Mouse (Mus musculus): ENCODE results near the gene Zfp536.
"Not testable (repeated sequence)": the region's sequence is repeated elsewhere in the genome, so short reads cannot be mapped to it uniquely, and the experiment has no call there.

Zfp536 gene

DNA sequence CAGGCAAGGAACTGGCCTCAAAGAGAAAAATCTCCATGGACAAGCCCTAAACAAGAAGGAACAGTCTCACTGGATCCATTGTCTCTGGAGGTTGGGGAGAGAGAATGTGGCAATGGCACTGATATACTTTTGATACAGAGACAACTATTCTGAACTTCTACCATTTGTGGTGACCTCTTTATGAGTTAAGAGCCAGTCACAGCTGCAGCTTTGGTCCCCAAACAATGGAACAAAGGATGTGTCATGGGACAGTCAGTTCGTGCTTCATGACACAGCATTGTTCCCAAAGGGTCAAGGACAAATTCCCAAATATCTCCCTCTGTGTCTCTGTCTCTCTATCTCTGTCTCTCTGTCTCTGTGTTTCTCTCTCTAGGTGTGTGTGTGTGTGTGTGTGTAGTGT, 20.4 kb downstream of the Zfp536 start:
- DNase-seq, result no peak

DNA sequence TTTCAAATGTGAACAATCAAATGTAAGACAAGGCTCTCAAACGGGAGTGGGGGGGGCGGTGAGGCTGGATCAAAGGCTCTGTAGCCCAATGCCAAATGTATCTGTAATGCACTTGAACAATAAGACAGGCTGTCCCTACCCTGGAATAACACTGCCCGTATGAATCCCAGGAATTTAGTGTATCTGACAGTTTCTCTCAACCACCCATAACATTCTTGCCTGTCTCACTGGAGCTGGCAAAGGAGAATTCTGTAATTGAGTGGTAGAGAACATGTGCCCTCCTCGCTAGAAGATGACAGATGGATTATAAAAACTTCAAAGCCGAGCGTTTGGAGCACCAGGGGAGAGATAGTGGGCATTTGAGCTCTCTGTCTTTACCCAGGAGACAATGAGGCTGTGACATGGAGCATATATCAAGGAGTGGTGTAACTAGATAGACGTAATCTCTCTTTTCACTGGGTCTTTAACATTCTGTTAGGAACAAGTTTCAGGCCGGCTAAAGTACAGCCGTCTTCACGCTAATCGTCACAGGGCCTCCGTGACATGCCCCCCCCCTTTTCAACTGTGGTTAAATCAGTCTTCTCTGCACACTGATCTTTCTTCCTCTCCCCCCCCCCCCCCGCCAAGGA, 27.2 kb downstream of the Zfp536 start:
- no peak for DNase-seq

DNA sequence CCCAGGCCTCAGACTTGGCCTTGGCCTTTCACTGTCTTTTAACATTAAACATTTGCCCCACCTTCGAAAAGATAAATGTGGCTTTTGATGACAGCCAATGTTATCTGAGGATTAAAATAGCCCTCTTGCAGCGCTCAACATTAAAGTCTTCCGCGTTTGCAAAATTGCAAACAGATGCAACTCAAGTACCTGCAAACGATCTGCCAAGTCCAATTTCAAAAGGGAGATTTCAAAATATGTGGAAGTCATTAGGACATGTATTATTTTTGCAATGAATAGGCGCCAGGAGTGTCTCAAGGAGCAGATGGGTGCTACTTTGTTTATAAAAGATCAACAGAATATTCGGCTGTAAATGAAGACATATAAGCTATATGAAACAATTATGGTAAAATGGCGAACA, 30.1 kb downstream of the Zfp536 start:
- DNase-seq, result no peak

DNA sequence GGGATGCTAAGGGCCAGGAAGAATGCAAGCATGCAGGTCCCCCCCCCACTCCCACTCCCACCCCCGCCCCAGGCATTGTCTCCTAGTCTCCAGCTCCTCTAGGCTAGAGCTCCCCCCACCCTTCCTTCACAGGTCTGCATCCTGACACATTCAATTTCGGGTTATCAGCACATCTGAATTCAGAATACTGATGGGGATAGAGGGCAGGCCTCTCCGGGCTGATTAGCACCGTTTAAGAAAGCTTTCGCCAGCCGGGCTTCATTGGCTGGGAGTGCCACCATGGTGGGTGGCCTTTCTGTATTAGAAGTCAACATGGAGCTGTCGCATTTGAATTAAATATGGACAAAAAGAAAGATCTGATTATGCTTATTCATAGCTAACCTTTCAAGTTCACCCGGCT, 36.2 kb downstream of the Zfp536 start:
- DNase-seq, result no peak

DNA sequence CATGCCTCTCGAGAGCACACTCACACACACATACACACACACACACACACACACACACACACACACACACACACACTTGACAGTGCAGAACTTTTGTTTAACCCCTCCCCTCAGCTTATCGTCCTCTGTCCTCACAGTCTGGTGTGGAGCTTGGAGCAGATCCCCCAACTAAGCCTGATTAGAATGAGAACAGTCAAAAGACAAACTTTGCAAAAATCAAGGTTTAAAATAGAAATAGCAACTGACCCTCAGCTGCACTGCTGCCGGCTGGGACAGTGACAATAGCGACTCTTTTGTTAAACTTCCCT, 37.1 kb downstream of the Zfp536 start:
- no peak for DNase-seq

DNA sequence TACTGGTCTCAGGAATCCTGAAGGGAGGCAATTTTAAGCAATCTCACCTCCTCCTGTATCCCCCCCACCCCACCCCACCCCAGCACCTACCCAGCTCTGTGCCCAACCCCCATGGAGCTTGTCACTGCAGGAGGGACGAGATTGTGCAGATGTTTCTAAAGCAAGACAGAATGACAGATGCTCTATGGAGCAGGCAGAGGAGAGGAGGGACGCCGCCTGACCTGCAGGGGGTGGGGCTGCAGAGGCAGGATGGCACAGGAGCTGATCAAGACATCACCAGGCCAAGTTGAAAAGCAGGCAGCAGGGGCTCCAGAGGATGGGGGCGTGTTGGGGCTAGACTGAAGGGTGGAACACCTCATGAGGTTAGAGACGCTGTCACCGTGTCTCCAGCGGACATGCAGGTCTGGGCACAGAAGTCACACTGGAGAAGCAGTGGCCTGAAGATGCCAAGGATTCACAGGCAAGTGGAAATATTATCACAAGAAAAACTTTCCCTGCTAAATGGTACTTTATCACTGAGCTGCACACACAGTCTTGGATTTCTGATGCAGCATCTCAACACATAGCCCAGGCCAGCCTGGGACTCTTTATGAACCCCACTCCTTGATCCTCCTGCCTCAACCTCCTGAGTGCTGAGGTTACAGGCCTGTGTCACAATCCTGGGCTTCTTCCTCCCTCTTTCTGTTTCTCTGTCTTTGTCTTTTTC, 37.6 kb downstream of the Zfp536 start:
- no peak for DNase-seq

DNA sequence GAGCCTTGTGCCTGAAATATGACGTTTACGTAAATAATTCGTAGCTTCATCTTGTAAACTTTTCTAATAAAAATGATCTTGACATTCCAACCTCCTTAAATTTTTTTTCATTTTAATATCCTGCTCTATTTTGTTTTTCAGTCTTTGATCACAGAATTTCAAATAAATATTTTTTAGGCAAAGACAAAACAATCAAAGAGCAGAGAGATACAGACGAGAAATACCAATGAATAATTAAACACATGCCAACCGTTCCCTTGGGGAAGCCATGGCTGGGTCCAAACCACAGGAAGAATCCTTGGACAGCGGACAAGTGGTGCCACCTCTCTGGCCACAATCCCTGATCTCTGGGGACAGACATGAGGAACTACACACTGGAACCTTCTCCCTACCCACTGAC, 38.3 kb downstream of the Zfp536 start:
- no peak for DNase-seq

DNA sequence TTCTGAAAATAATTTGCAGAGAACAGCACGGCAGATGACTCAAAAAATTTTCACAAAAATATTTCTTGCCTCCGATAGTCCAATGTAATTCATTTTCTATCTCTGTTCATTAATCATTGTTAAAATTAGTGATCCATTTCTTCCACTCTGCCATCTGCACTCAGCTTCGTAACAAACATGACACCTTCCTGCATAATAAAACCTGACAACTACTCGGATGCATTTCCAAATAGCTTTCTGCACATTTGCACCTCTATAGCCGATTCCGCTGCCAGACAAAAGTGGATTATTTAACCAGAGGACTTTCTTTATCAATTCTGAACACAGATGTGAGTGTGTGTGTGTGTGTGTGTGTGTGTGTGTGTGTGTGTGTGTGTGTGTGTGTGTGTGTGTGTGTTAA, 38.9 kb downstream of the Zfp536 start:
- DNase-seq, result no peak

DNA sequence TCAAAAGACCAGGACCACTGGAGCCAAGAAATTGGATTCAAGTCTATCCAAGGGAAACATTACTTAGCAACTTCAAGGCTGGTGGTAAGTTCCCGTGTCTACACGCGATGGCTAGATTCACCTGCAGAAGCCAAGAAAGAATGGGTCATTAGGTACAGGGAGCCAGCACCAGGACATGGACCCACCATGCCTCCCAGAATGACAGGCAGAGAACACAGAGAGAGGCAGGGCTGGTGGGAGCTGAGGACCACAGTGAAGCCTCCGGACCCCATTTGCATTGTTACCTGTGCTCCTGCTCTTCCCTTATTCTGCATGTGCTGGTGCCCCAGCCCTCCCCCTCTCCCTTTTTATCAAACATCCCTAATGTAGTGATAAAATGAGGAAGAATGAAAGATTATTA, 39.4 kb downstream of the Zfp536 start:
- DNase-seq, result no peak

DNA sequence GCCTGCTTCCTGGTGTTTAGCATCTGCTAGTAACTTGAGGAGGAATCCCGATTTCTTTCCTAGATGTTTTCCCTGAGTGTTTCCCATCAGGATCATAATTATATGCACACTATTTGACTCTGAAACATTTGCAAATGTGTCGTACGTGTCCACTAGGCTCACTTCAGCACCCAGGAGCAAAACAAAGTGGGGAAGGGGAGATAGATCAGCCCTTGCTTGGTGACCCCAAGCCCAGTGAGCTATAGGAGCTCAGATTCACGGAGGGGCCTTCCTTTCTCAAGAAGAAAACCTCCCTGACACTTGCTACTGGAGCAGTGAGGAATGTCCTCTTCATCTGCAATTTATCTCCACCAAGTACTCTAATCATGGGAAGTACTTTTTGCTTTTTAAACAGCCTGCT, 40.7 kb downstream of the Zfp536 start:
- no peak for DNase-seq

DNA sequence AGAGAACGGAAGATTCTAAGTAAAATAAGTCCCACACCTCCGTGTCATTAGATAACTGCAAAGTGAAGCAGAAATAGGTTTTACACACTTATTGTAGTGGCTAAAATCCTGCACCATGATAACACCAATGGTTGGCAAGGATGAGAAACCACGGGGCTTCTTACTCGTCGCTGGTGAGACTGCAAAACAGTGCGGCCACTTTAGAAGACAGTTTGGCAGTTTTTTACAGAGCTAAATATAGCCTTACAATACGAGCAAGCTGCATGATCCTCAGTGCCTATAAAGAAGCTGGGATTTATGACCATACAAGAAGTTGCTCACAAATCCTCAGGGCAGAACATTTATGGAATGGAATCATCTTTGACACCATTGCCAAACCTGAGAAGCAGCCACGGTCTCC, 45.7 kb downstream of the Zfp536 start:
- no peak for DNase-seq

DNA sequence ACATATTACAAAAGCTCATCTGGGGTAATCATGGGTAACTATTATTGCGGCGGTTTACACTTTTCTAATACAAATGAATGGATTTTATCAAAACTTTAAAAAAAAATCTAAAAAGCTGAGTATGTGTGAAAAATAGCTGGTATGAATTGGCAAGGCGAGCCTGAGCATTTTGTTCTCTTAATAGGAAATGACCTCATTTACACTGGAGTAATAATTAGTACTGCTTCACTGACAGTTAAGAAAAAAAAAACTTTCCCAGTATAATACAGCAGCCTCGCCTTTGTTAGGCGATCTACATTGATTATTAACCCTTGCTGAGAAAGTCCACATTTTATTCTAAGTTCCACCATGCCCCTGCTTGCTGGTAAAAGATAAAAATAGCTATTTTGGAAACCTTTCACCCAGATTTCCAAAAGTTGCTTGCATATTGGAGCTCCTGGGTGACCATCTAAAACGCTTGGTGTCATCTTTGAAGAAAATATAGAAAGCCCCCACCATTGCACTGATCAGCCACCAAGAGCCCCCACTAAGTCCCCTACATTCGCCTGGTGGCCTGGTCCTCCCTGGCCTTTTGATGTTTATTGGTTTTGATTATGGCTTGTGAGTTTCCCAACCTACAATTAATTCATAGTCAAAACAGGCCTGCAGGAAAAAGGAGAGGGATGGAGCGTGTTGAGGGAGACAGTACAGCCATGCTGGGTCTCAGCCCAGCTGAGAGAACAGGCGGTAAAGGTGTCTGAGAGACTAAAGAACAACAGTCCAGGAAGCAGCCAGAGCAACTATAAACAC, 49.2 kb downstream of the Zfp536 start:
- no peak for DNase-seq

DNA sequence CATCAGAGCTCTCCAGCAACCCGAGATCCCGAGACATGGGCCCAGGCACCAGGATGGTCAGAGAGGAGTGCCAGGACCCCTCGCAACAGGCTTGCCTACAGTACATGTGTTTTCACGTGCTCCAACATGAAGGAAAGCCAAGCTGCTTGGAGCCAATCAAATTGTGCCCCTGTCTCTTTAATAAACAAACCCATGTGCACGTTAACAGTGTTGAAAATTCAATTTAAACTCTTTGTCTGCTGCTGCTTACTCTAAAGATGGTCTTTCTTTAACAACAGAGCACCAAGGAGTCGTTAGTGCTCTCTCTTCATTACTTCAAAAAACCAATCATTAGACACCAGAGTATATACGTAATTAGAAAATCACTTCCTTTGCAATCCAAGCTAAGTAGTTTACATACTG, 50.2 kb downstream of the Zfp536 start:
- no peak for DNase-seq

DNA sequence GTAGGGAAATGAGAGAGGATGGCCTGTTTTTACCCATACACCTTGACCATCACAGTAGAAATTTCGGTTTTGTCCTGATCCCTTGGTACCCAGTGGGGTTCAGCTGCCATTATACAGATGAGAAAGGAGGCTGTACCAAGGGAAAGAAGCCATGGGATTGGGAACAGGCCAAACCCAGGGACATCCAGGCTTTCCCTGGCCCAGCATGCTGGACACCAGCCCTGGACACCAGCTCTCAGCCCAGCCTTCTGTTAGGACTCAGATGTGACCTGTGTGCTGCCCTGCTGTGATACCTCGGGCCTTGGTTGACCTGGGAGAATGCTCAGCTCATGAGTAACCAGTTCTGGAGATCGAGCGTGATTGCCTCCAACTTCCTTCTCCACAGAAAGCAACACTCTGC, 51.8 kb downstream of the Zfp536 start:
- peak; percentile 65 for DNase-seq

DNA sequence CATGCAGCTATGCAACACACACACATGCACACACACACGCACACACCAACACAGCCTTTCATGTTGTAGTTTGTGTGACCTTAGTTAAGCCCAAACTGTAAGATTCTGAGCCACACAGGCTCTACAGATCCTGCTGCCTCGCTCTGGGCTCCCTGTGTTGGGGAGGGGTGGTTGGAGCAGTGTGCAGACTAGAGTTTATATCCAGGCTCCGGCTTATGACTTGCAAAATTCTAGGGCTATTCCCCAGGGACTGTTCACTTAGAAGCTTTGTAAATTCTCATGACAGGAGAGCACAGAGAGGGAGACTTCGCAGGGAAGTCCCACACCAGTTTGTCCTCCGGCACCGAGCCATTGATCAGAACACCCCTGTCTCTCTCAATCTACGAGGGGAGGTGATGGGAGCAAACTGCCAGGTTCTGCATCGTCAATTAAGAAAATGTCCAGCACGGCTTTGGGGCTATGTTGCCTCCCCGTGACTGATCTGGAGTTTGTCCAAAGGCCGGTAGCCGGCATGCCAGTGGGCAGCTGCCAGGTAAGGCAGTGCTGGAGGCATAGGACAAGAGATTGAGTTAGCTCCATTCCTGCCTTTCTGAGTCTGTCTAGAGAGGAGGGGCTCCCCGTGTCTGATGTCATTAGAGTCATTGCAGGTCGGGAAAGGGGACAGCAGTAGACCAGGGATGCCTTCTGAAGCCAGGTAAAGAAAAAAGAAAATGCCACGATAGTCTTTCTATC, 54.6 kb downstream of the Zfp536 start:
- DNase-seq, result peak; percentile 72

DNA sequence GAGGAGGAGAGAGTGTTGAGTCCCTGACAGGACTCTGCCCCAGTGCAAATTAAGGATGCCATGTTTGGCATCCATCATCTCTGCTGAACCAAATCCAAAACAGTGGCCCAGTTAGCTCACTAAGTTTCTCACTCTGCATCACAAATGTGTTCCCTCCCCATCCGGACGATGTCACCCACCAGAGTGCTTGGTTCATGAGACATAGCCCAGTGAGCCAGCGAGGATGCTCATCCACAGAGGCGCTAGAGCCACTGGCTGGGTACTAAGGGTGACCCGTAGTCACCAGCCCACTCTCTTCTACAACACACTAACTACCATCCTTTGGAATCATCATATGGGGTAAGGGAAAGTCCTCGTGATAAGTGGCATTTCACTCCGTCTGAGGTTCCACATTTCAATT, 56.4 kb downstream of the Zfp536 start:
- DNase-seq, result no peak

DNA sequence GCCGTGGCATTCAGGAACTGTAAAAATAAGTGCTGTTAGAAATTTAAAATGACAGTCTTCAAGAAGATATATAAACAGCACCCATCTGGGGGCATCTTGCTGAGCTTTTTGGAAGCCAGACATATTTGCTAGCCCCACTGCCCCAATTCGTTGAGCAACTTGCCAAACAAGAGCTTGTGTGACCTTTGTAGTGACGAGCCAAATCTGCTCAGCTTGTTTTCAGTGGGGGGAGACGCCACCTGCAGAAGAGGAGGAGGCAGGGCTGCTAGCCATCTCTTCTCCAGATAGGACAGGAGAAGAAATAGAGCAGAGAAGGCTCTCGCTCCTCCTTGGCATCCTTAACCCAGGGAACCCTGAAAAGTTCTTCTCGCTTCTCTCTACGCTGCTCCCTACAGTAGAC, 56.8 kb downstream of the Zfp536 start:
- DNase-seq, result peak; percentile 59

DNA sequence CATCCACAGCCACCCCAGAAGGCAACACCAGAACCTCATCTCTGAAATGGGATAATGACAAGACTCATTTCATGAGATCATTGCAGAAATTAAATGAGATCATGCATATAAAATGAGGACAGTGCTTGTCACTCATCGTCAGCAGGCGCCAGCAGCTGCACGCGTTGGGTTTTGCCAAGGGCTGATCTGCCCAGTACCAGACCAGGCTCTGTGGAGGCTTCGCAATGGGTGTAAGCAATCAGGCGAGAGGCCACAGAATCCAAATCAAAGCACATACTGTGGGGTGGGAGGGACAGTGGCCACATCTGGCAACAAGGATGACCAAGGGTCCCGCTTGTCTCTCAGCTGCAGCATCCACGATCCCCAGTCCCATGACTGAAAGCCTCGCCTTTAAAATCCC, 69.0 kb downstream of the Zfp536 start:
- no peak for DNase-seq

DNA sequence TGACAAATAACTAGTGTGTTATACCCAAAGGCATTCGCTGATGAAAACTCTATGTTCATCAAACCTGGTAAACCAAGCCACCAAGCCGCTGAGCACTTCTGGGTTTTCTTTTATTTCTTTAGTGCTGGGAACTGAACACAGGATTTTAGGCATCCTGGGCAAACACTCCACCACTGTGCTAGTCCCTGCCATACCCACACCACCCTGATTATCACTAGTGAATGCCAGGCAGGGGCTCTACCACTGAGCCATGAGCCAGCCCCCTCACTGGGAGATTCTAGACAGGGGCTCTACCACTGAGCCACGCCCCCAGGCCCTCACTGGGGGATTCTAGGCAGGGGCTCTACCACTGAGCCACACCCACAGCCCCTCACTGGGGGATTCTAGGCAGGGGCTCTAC, 76.1 kb downstream of the Zfp536 start:
- DNase-seq, result not testable (repeated sequence)

DNA sequence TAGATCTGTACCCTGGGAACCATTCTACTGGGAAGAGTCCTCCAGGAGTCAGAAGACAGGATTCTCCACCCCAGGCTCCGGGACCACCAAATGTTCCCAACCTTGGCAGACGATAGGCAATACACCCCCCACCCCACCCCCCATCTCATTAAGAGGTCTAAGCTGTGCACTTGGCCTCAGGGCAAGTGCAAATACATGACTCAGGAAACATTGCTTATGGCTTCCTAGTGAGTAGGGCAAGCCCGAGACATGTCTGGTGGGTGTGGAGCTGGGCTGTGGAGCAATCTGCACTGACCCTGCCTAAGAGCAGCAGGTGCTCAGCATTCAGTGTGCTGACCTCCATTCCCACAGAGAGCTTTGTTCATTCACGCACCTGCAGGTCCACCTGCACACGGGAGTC, 78.4 kb downstream of the Zfp536 start:
- no peak for DNase-seq

DNA sequence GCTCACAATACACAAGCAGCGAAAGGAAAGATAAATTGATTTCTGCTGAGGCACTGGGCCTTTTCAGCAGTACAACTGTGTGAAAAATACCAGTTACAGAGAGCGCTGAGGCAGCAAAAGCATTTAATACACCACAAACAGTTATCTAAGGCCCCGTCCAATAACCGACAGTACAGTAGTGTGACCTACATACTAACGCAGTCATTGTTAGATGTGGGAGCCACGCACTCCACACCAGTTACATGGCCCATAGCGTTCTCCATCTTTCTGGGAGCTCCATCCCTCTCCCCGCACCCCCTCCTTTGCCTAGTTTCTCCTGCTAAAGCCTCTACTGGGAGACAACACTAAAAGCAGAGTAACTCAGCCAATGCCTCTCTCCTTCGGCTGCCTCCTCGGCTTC, 82.8 kb downstream of the Zfp536 start:
- no peak for DNase-seq

DNA sequence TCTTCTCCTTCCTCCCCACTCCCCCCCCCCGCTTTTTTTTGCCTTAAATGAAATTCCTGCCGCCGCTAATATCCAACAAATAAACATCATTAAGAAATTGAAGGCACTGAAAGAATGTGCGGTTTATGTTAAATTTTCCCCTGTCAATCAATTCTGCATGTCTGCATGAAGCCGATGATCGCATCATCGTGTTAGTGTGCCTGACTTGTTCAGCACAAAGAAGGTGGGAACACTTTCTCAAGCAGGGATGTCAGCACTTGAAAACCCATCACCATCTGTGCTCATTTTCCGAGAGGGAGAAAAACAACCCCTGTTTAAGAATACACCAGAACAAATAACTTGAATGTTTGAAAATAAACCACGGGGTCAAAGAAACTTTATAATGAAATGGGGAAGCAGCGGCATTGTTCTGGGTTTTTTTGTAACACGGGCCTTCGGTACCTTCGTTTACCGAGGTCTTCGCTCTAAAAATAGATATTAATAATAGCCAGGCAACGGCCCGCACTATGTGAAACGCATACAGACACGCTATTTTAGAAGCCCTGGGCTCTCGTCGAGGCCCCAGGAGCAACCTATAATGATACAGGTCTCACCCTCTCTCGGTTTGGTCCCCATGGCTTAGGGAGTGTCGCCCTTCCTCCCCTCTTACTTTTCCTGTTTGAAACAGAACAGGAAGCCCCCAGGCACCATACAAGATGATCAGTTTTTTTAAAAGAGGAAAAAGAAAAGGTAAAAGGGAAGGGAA, 83.7 kb downstream of the Zfp536 start:
- DNase-seq, result no peak

DNA sequence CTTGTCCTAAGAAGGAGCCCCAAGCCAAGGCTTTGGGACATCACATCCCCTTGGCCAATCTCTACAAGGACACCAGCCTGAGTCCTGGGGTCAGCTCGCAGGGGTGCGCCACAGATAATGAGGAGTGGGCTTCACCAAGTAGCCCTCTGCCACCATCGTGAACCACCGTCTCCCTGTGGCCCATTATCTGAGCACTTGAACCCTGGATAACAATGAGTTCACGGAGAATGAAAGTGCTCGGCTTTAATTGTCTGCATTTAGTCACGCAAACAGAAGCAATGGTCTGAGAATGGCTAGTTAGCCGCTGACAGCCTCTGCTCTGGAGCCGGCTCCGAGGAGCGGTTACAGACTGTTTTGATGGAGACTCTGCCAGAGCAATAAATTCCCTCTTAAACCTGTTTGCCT, 84.3 kb downstream of the Zfp536 start:
- peak; percentile 30 for DNase-seq
